Mouse (Mus musculus): ENCODE results near the gene Borcs7. TPM values are rescaled to one million over a fixed set of nuclear protein-coding genes. Genes with fewer than 3 reads are reported as not detected.

Borcs7 gene
- polyA plus RNA-seq, 1 experiment: 6.2 TPM

GRCm38 (mm10) chr19:46668263-46668662 lies 21.4 kb upstream of the Borcs7 start:
- Histone ChIP-seq H3K4me3 (replicated peaks; ENCODE audit: control insufficient read depth, low read depth, low read length) (no peak overlapping the region), H3K4me1 (ENCODE audit: control insufficient read depth, insufficient read depth, low read length) (no peaks in the 10 kb centered on the region), H3K27ac (ENCODE audit: control insufficient read depth, insufficient read depth, low read depth, low read length, poor library complexity) (no peak overlapping the region)
- WGBS: 84% methylated on average over 10 of the region's 10 CpGs
- TF ChIP-seq CTCF (IDR thresholded peaks at IDR 0.05; ENCODE audit: control insufficient read depth, insufficient read depth, low read length) (no peak), POLR2A (IDR thresholded peaks at IDR 0.05; ENCODE audit: borderline replicate concordance, control insufficient read depth, low read depth, low read length) (no peak)

- Histone ChIP-seq H3K4me1 (ENCODE audit: control insufficient read depth, insufficient read depth, low read length) (no peaks in the 10 kb centered on the region), H3K27ac (ENCODE audit: control insufficient read depth, insufficient read depth, low read depth, low read length, poor library complexity) (no peak overlapping the region), H3K4me3 (replicated peaks; ENCODE audit: control insufficient read depth, low read depth, low read length) (no peak overlapping the region)
- 60% methylated on average over 5 of the region's 5 CpGs for WGBS
- TF ChIP-seq CTCF (IDR thresholded peaks at IDR 0.05; ENCODE audit: control insufficient read depth, insufficient read depth, low read length): no peak
- no peak for TF ChIP-seq POLR2A (IDR thresholded peaks at IDR 0.05; ENCODE audit: borderline replicate concordance, control insufficient read depth, low read depth, low read length)
Observed at GRCm38 (mm10) chr19:46669802-46670201, 19.9 kb upstream of the Borcs7 start.

- H3K27ac ChIP-seq (ENCODE audit: control insufficient read depth, insufficient read depth, low read depth, low read length, poor library complexity): no peak overlapping the region
- no peak overlapping the region for H3K4me3 ChIP-seq (replicated peaks; ENCODE audit: control insufficient read depth, low read depth, low read length)
- H3K4me1 ChIP-seq (ENCODE audit: control insufficient read depth, insufficient read depth, low read length): peaks cover 1% of the 10 kb centered on the region
- TF ChIP-seq POLR2A (IDR thresholded peaks at IDR 0.05; ENCODE audit: borderline replicate concordance, control insufficient read depth, low read depth, low read length) (no peak), CTCF (IDR thresholded peaks at IDR 0.05; ENCODE audit: control insufficient read depth, insufficient read depth, low read length) (peak; percentile 86)
- 41% methylated on average over 13 of the region's 13 CpGs for WGBS
Observed at GRCm38 (mm10) chr19:46670691-46671090, 19.0 kb upstream of the Borcs7 start.

- H3K27ac ChIP-seq (ENCODE audit: control insufficient read depth, insufficient read depth, low read depth, low read length, poor library complexity): no peak within 1 kb of the TSS
- peaks cover 1% of the 10 kb centered on the region for H3K4me1 ChIP-seq (ENCODE audit: control insufficient read depth, insufficient read depth, low read length)
- no peak within 1 kb of the TSS for H3K4me3 ChIP-seq (replicated peaks; ENCODE audit: control insufficient read depth, low read depth, low read length)
- TF ChIP-seq POLR2A (IDR thresholded peaks at IDR 0.05; ENCODE audit: borderline replicate concordance, control insufficient read depth, low read depth, low read length) (no peak), CTCF (IDR thresholded peaks at IDR 0.05; ENCODE audit: control insufficient read depth, insufficient read depth, low read length) (no peak)
- 63% methylated on average over 5 of the region's 5 CpGs for WGBS
Observed at GRCm38 (mm10) chr19:46672766-46673418, 16.8 kb upstream of the Borcs7 start, which contains the start of gene Cyp17a1. Gene Cyp17a1 (minus strand): TSS chr19:46673172.

GRCm38 (mm10) chr19:46675641-46676040 lies 14.1 kb upstream of the Borcs7 start:
- Histone ChIP-seq H3K4me1 (ENCODE audit: control insufficient read depth, insufficient read depth, low read length) (peaks cover 1% of the 10 kb centered on the region), H3K4me3 (replicated peaks; ENCODE audit: control insufficient read depth, low read depth, low read length) (no peak overlapping the region), H3K27ac (ENCODE audit: control insufficient read depth, insufficient read depth, low read depth, low read length, poor library complexity) (no peak overlapping the region)
- WGBS: 74% methylated on average over 3 of the region's 3 CpGs
- TF ChIP-seq POLR2A (IDR thresholded peaks at IDR 0.05; ENCODE audit: borderline replicate concordance, control insufficient read depth, low read depth, low read length) (no peak), CTCF (IDR thresholded peaks at IDR 0.05; ENCODE audit: control insufficient read depth, insufficient read depth, low read length) (no peak)

GRCm38 (mm10) chr19:46679720-46680383 lies 9.9 kb upstream of the Borcs7 start:
- H3K4me1 ChIP-seq (ENCODE audit: control insufficient read depth, insufficient read depth, low read length): peaks cover 1% of the 10 kb centered on the region
- TF ChIP-seq CTCF (IDR thresholded peaks at IDR 0.05; ENCODE audit: control insufficient read depth, insufficient read depth, low read length): no peak
- TF ChIP-seq POLR2A (IDR thresholded peaks at IDR 0.05; ENCODE audit: borderline replicate concordance, control insufficient read depth, low read depth, low read length): no peak
- WGBS: 54% methylated on average over 12 of the region's 12 CpGs

GRCm38 (mm10) chr19:46690387-46690786 lies 681 bp downstream of the Borcs7 start:
- TF ChIP-seq POLR2A (IDR thresholded peaks at IDR 0.05; ENCODE audit: borderline replicate concordance, control insufficient read depth, low read depth, low read length) (no peak), CTCF (IDR thresholded peaks at IDR 0.05; ENCODE audit: control insufficient read depth, insufficient read depth, low read length) (no peak)
- Histone ChIP-seq H3K4me1 (ENCODE audit: control insufficient read depth, insufficient read depth, low read length) (peaks cover 2% of the 10 kb centered on the region; the same call in 1 of the 2 replicates), H3K4me3 (replicated peaks; ENCODE audit: control insufficient read depth, low read depth, low read length) (peak overlapping the region; percentile 99), H3K27ac (ENCODE audit: control insufficient read depth, insufficient read depth, low read depth, low read length, poor library complexity) (no peak overlapping the region)
- WGBS: 80% methylated on average over 11 of the region's 11 CpGs

More at GRCm38 (mm10) chr19:46679720-46680383, 9.9 kb upstream of the Borcs7 start:
- H3K4me3 ChIP-seq (replicated peaks; ENCODE audit: control insufficient read depth, low read depth, low read length): no peak overlapping the region
- no peak overlapping the region for H3K27ac ChIP-seq (ENCODE audit: control insufficient read depth, insufficient read depth, low read depth, low read length, poor library complexity)

- TF ChIP-seq POLR2A (IDR thresholded peaks at IDR 0.05; ENCODE audit: borderline replicate concordance, control insufficient read depth, low read depth, low read length) (no peak), CTCF (IDR thresholded peaks at IDR 0.05; ENCODE audit: control insufficient read depth, insufficient read depth, low read length) (no peak)
- WGBS: 33% methylated on average over 2 of the region's 2 CpGs
- Histone ChIP-seq H3K4me3 (replicated peaks; ENCODE audit: control insufficient read depth, low read depth, low read length) (no peak overlapping the region), H3K4me1 (ENCODE audit: control insufficient read depth, insufficient read depth, low read length) (peaks cover 2% of the 10 kb centered on the region; the same call in 1 of the 2 replicates), H3K27ac (ENCODE audit: control insufficient read depth, insufficient read depth, low read depth, low read length, poor library complexity) (no peak overlapping the region)
Observed at GRCm38 (mm10) chr19:46691078-46691477, 1.4 kb downstream of the Borcs7 start.
